Mouse (Mus musculus) heart, postnatal 4 days (tissue): Measurements from ENCODE around the gene Hoxa6. TPM values are rescaled to one million over a fixed set of nuclear protein-coding genes. Genes with fewer than 3 reads are reported as not detected.

Experiments used
- DNase-seq: peaks from one replicate; pipeline ENCODE4 v3.0.0; 2021
- total RNA-seq, 2 experiments: library from RNA; stranded (reverse); gene quantifications; 2 replicates each; pipeline ENCODE4 v1.2.3; 2021

Gene Hoxa6
- total RNA-seq, 2 experiments from 2014 or later = not detected

GRCm38 (mm10) chr6:52226569-52227257 is 18.2 kb upstream of the Hoxa6 start:
- no peak for DNase-seq

- DNase-seq = no peak
Measured at GRCm38 (mm10) chr6:52225612-52226568, 17.4 kb upstream of the Hoxa6 start.

- DNase-seq = no peak
Measured at GRCm38 (mm10) chr6:52224895-52225611, 16.5 kb upstream of the Hoxa6 start.

- DNase-seq = no peak
Measured at GRCm38 (mm10) chr6:52223939-52224760, 15.6 kb upstream of the Hoxa6 start.

GRCm38 (mm10) chr6:52222729-52223128 is 14.2 kb upstream of the Hoxa6 start:
- DNase-seq = no peak

- no peak for DNase-seq
Measured at GRCm38 (mm10) chr6:52221993-52222685, 13.6 kb upstream of the Hoxa6 start.

GRCm38 (mm10) chr6:52221337-52221992 is 12.9 kb upstream of the Hoxa6 start, which contains the start of gene Hoxa7:
TSS of gene Hoxa7 (minus strand) at chr6:52221854.
- DNase-seq = peak; percentile 91

GRCm38 (mm10) chr6:52220865-52221310 is 12.4 kb upstream of the Hoxa6 start:
- DNase-seq = no peak

GRCm38 (mm10) chr6:52220003-52220864 is 11.7 kb upstream of the Hoxa6 start:
- DNase-seq = no peak

- no peak for DNase-seq
Measured at GRCm38 (mm10) chr6:52219234-52219942, 10.9 kb upstream of the Hoxa6 start.

GRCm38 (mm10) chr6:52218643-52219215 is 10.2 kb upstream of the Hoxa6 start:
- no peak for DNase-seq

- no peak for DNase-seq
Measured at GRCm38 (mm10) chr6:52217895-52218642, 9.5 kb upstream of the Hoxa6 start.

GRCm38 (mm10) chr6:52217459-52217768 is 8.9 kb upstream of the Hoxa6 start:
- no peak for DNase-seq

GRCm38 (mm10) chr6:52216691-52217458 is 8.4 kb upstream of the Hoxa6 start:
- no peak for DNase-seq

GRCm38 (mm10) chr6:52215771-52216535 is 7.4 kb upstream of the Hoxa6 start:
- peak; percentile 6 for DNase-seq

GRCm38 (mm10) chr6:52215070-52215469 is 6.5 kb upstream of the Hoxa6 start:
- DNase-seq = no peak
